Mouse (Mus musculus): ENCODE measurements around the gene Lactb. TPM values are rescaled to one million over a fixed set of nuclear protein-coding genes. Genes with fewer than 3 reads are reported as not detected.

Gene Lactb
- polyA plus RNA-seq, 1 experiment from 2014 or later: 9.2 TPM

- WGBS: 37% methylated on average over 19 of the region's 19 CpGs
- Histone ChIP-seq H3K36me3 (replicated peaks) (no peaks in the 10 kb centered on the region), H3K27ac (peak overlapping the region; percentile 68), H3K4me1 (peaks cover 20% of the 10 kb centered on the region), H3K27me3 (ENCODE audit: poor library complexity, severe bottlenecking) (peaks cover 5% of the 10 kb centered on the region), H3K9me3 (no peaks in the 10 kb centered on the region), H3K4me3 (peak overlapping the region; percentile 25)
- DNase-seq (ENCODE audit: extremely low spot score, low spot score): peak; percentile 35
Measured at GRCm38 (mm10) chr9:66933869-66934808, 41.1 kb downstream of the Lactb start.

GRCm38 (mm10) chr9:66930351-66930750 is 44.9 kb downstream of the Lactb start:
- H3K27me3 ChIP-seq (ENCODE audit: poor library complexity, severe bottlenecking): peaks cover 3% of the 10 kb centered on the region; the same call in 1 of the 2 replicates
- 74% methylated on average over 7 of the region's 7 CpGs for WGBS
- no peaks in the 10 kb centered on the region for H3K9me3 ChIP-seq
- no peak overlapping the region for H3K27ac ChIP-seq
- DNase-seq (ENCODE audit: extremely low spot score, low spot score): no peak
- no peaks in the 10 kb centered on the region for H3K36me3 ChIP-seq (replicated peaks)
- H3K4me3 ChIP-seq: no peak overlapping the region
- peaks cover 28% of the 10 kb centered on the region for H3K4me1 ChIP-seq

DNA sequence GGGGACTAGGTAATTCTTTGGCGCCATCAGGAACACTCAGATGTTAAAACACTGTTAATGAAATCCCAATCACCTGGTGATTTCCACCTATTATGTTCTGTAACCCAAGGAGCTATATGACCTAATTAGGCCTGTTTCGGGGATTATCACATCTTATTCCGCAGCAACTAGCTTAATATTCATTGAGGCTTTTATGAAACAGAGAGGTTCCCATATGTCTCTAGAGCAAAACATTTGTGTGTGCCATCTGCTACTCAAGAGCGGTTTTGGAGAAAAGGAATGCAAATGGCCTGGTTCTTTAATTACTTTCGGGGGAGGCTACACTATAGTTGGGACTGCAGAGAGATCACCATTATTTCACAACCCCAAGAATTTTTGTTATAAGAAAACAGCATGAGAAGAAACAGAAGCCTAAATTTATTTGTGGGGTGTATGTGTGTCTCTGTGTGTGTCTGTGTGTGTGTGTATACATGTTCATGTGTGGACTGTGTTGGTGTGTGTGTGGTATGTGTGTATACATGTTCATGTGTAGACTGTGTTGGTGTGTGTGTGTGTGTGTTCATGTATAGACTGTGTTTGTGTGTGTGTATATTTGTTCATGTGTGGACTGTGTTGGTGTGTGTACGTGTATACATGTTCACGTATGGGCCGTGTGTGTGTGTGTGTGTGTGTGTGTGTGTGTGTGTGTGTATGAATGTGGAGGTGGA is 47.4 kb downstream of the Lactb start:
- H3K27ac ChIP-seq: no peak overlapping the region
- H3K9me3 ChIP-seq: no peaks in the 10 kb centered on the region
- H3K4me3 ChIP-seq: no peak overlapping the region
- no peaks in the 10 kb centered on the region for H3K36me3 ChIP-seq (replicated peaks)
- H3K4me1 ChIP-seq: peaks cover 8% of the 10 kb centered on the region; the same call in 1 of the 2 replicates
- H3K27me3 ChIP-seq (ENCODE audit: poor library complexity, severe bottlenecking): peaks cover 3% of the 10 kb centered on the region; the same call in 1 of the 2 replicates
- no peak for DNase-seq (ENCODE audit: extremely low spot score, low spot score)
- WGBS: 82% methylated on average over 8 of the region's 8 CpGs

GRCm38 (mm10) chr9:66925853-66926252 is 49.4 kb downstream of the Lactb start:
- DNase-seq (ENCODE audit: extremely low spot score, low spot score): no peak
- WGBS: 85% methylated on average over 3 of the region's 3 CpGs

GRCm38 (mm10) chr9:66922076-66922475 is 53.2 kb downstream of the Lactb start:
- 98% methylated on average over 1 of the region's 1 CpGs for WGBS
- DNase-seq (ENCODE audit: extremely low spot score, low spot score): no peak
- peaks cover 28% of the 10 kb centered on the region for H3K4me1 ChIP-seq

More at GRCm38 (mm10) chr9:66925853-66926252, 49.4 kb downstream of the Lactb start:
- no peak overlapping the region for H3K27ac ChIP-seq
- H3K4me1 ChIP-seq: peaks cover 12% of the 10 kb centered on the region
- H3K36me3 ChIP-seq (replicated peaks): no peaks in the 10 kb centered on the region
- H3K4me3 ChIP-seq: no peak overlapping the region
- no peaks in the 10 kb centered on the region for H3K9me3 ChIP-seq
- H3K27me3 ChIP-seq (ENCODE audit: poor library complexity, severe bottlenecking): peaks cover 7% of the 10 kb centered on the region

DNA sequence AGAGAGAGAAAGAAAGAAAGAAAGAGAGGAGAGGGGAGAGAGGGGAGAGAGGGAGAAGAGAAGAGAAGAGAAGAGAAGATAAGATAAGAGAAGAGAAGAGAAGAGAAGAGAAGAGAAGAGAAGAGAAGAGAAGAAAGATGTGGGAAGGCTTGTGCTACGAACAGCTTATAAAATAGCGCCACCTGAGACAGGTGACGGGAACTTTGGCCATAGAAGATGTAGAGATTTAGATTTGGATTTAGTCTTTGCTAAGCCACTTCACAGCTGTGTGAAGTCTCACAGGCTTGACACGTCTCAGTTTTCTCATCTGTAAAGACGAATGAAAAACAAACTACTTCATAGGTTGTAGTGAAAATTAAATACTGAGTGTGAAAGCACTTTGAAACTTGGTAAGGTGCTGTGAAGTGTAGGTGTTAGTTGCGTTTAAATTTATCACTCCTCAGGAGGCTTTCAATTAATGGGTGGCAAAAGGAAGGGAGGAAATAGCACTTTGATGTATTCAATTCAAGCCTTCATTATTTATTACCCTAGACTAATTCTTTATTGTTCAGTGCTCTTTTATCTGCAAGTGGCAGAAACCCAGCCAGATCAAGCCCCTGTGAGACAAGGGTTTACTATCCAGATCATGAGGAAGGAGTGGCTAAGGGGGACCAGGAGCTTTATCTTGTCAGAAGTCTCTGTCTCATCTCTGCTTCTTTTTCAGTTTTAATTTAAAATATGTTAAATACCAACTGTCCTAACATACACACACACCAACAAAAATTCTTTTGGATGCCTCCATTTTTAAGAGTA is 54.6 kb downstream of the Lactb start:
- H3K27ac ChIP-seq: peak overlapping the region; percentile 95
- H3K4me1 ChIP-seq: peaks cover 32% of the 10 kb centered on the region
- peaks cover 6% of the 10 kb centered on the region for H3K27me3 ChIP-seq (ENCODE audit: poor library complexity, severe bottlenecking)
- DNase-seq (ENCODE audit: extremely low spot score, low spot score): no peak
- H3K9me3 ChIP-seq: no peaks in the 10 kb centered on the region
- 15% methylated on average over 6 of the region's 6 CpGs for WGBS
- peak overlapping the region; percentile 95 for H3K4me3 ChIP-seq
- peaks cover 12% of the 10 kb centered on the region for H3K36me3 ChIP-seq (replicated peaks)

More at GRCm38 (mm10) chr9:66922076-66922475, 53.2 kb downstream of the Lactb start:
- peaks cover 10% of the 10 kb centered on the region for H3K27me3 ChIP-seq (ENCODE audit: poor library complexity, severe bottlenecking)
- no peak overlapping the region for H3K4me3 ChIP-seq
- no peaks in the 10 kb centered on the region for H3K9me3 ChIP-seq
- peaks cover 2% of the 10 kb centered on the region; the same call in 1 of the 2 replicates for H3K36me3 ChIP-seq (replicated peaks)
- H3K27ac ChIP-seq: no peak overlapping the region

- H3K4me1 ChIP-seq: peaks cover 32% of the 10 kb centered on the region
- WGBS: under 1% methylated on average over 14 of the region's 14 CpGs
Measured at GRCm38 (mm10) chr9:66919981-66920380, 55.3 kb downstream of the Lactb start.

DNA sequence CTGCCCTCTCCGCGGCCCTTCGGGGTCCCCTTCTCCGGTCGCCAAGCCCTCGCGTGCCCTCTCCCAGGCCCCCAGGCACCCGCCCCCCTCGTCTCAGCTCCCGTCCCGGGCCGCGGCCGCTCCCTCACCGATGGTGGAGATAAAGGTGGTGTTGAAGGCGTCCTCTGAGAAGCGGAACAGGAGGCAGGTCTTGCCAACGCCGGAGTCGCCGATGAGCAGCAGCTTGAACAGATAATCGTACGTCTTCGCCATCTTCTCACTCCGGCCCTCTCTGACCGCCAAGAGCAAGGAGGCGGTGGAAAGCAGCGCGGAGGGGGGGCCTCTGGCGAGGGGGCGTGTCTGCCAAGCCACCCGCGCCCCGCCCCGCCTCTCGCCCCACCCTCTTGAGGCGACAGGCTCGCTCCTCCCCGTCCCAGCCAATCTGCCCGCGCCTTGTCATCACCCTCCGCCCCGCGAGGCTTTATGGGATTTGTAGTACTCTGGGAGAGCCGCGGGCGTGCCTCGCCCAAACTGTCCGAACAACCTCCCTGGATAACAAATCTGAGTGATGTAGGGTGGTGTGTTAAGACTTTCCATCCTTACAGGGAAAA is 55.8 kb downstream of the Lactb start, which contains the start of gene Rab8b:
Rab8b (minus strand) TSS at position 306 of the 590 bp plus-strand sequence.
- peaks cover 6% of the 10 kb centered on the region for H3K27me3 ChIP-seq (ENCODE audit: poor library complexity, severe bottlenecking)
- under 1% methylated on average over 49 of the region's 49 CpGs for WGBS
- DNase-seq (ENCODE audit: extremely low spot score, low spot score): peak; percentile 99
- no peaks in the 10 kb centered on the region for H3K9me3 ChIP-seq
- H3K4me1 ChIP-seq: peaks cover 32% of the 10 kb centered on the region
- peak within 1 kb of the TSS; percentile 95 for H3K27ac ChIP-seq
- peaks cover 19% of the 10 kb centered on the region for H3K36me3 ChIP-seq (replicated peaks)
- peak within 1 kb of the TSS; percentile 95 for H3K4me3 ChIP-seq

More at GRCm38 (mm10) chr9:66919981-66920380, 55.3 kb downstream of the Lactb start:
- H3K27me3 ChIP-seq (ENCODE audit: poor library complexity, severe bottlenecking): peaks cover 6% of the 10 kb centered on the region
- no peak for DNase-seq (ENCODE audit: extremely low spot score, low spot score)
- peak overlapping the region; percentile 95 for H3K27ac ChIP-seq
- H3K4me3 ChIP-seq: peak overlapping the region; percentile 95
- no peaks in the 10 kb centered on the region for H3K9me3 ChIP-seq
- peaks cover 17% of the 10 kb centered on the region for H3K36me3 ChIP-seq (replicated peaks)

- Histone ChIP-seq H3K9me3 (no peaks in the 10 kb centered on the region), H3K4me3 (peak overlapping the region; percentile 95), H3K36me3 (replicated peaks) (peaks cover 19% of the 10 kb centered on the region), H3K27ac (peak overlapping the region; percentile 95), H3K4me1 (peaks cover 38% of the 10 kb centered on the region), H3K27me3 (ENCODE audit: poor library complexity, severe bottlenecking) (peaks cover 6% of the 10 kb centered on the region)
- 3% methylated on average over 27 of the region's 27 CpGs for whole genome bisulfite sequencing
- DNase-seq (ENCODE audit: extremely low spot score, low spot score): peak; percentile 21
Measured at GRCm38 (mm10) chr9:66918672-66919330, 56.5 kb downstream of the Lactb start.

DNA sequence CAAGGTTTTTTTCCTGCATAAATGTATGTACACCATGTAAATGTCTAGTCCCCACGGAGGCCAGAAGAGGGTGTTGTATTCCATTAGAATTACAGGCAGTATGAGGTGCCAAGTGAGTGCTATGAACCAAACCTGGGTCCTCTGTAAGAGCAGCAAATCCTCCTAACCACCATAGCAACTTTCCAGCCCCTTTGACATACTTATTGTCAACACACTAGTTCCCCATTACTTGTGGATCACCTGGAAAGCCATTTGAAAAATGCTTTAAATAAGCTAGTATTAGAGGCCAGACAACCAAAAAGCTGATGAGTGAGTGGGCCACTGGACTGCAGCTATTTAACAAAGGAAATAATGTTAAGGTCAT is 57.4 kb downstream of the Lactb start:
- Histone ChIP-seq H3K4me3 (peak overlapping the region; percentile 95), H3K36me3 (replicated peaks) (peaks cover 28% of the 10 kb centered on the region), H3K27me3 (ENCODE audit: poor library complexity, severe bottlenecking) (peaks cover 6% of the 10 kb centered on the region), H3K27ac (no peak overlapping the region), H3K9me3 (no peaks in the 10 kb centered on the region), H3K4me1 (peaks cover 41% of the 10 kb centered on the region)
- 70% methylated on average over 1 of the region's 1 CpGs for WGBS
- no peak for DNase-seq (ENCODE audit: extremely low spot score, low spot score)

DNA sequence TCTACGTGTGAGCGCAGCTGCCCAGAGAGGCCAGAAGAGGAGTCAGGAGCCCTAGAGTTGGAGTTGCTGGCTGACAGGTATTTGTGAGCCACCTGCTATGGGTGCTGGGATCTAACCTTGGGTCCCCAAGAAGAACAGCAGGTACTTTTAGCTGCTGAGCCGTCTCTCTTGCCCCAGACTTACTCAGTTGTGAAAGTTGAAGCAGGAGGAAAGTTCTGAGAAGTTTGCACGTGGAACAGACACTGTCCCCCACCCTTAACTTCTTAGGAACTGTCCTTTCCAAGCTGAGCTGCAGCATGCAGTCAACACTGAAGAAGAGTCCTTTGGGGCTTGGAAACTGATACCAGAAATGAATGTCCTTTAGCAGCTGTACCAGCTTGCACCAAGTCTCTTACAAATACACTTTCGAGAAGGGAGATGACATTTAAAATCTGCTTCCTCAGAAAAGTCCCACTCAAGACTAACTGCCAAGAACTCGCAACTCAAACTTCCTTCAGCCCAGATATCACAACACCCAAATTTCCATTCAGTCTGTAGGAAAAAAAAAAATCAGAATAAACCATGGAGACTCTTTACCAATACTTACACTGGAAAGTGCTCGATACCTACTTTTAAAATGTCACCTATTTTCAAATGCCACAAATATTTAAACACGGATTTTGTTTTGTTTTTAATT is 57.9 kb downstream of the Lactb start:
- Histone ChIP-seq H3K4me3 (no peak overlapping the region), H3K4me1 (peaks cover 45% of the 10 kb centered on the region), H3K27me3 (ENCODE audit: poor library complexity, severe bottlenecking) (peaks cover 6% of the 10 kb centered on the region), H3K36me3 (replicated peaks) (peaks cover 30% of the 10 kb centered on the region), H3K27ac (no peak overlapping the region), H3K9me3 (no peaks in the 10 kb centered on the region)
- DNase-seq (ENCODE audit: extremely low spot score, low spot score): no peak
- WGBS: 91% methylated on average over 8 of the region's 8 CpGs
